Mouse (Mus musculus): ENCODE results near the gene Mfsd11.

Gene Mfsd11

DNA sequence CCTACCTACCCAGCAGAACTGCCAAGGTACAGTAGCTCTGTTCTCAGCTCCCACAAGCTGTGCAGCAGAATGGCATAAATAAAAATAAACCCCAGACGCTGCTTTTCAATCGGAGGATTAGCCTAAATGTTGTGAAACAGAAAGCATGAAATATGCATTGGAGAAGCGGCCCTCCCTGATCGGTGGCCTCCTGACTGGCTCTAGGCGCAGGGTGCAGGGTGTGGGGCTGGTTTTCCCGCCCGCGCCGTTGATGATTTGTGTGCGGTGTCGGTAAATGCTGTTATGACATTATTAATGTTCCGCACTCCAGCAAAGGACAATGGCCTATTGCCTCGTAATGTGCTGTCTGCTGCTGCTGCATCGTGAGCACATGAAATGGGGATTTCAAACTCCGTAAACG, 61.3 kb downstream of the Mfsd11 start:
- in situ Hi-C loops (cut with MboI; ENCODE audit: low pct_unique_long_range_greater_than_20kb in 1 of 2, low sequenced_read_pairs in 2 of 2, unreplicated experiment in 1 of 2) = no loop called here

DNA sequence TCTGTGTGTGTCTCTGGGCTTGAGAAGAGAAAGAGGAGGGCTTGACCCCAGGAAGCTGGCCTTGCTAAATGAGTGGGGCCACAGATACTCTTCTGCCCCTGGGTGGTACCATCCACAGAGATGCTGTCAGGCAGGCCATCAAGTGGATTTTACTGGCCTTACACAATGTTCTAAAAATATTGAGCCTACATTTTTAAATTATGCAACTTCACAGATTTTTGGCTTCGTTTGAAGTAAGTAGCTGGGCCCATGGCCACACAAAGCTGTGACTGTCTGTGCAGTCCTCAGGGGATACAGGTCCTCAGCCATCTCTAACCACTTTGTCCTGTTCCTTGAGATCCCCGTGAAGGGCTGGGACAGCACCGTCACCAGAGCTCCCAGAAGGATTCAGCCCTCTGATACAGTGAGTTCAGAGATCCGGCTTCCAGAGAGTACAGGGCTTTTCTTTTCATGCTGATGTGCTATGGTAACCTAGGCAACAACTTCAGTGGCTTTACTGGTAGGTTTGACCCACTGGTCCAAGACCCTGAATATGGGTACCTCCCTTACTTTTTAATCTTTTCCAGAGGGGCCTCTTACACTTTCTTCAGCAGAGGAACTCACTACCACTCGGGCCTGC, 62.1 kb downstream of the Mfsd11 start:
- in situ Hi-C loops (cut with MboI; ENCODE audit: low pct_unique_long_range_greater_than_20kb in 1 of 2, low sequenced_read_pairs in 2 of 2, unreplicated experiment in 1 of 2) = no loop called here

GRCm38 (mm10) chr11:116915241-116915640, 63.0 kb downstream of the Mfsd11 start:
- in situ Hi-C loops (cut with MboI; ENCODE audit: low pct_unique_long_range_greater_than_20kb in 1 of 2, low sequenced_read_pairs in 2 of 2, unreplicated experiment in 1 of 2) = no loop called here

GRCm38 (mm10) chr11:116917361-116917760, 65.1 kb downstream of the Mfsd11 start:
- in situ Hi-C loops (cut with MboI; ENCODE audit: low pct_unique_long_range_greater_than_20kb in 1 of 2, low sequenced_read_pairs in 2 of 2, unreplicated experiment in 1 of 2) = no loop called here

- in situ Hi-C loops (cut with MboI; ENCODE audit: low pct_unique_long_range_greater_than_20kb in 1 of 2, low sequenced_read_pairs in 2 of 2, unreplicated experiment in 1 of 2) = no loop called here
Measured at GRCm38 (mm10) chr11:116918323-116919185, 66.3 kb downstream of the Mfsd11 start, which contains the start of gene Mgat5b. Mgat5b (plus strand) TSS chr11:116918863.

DNA sequence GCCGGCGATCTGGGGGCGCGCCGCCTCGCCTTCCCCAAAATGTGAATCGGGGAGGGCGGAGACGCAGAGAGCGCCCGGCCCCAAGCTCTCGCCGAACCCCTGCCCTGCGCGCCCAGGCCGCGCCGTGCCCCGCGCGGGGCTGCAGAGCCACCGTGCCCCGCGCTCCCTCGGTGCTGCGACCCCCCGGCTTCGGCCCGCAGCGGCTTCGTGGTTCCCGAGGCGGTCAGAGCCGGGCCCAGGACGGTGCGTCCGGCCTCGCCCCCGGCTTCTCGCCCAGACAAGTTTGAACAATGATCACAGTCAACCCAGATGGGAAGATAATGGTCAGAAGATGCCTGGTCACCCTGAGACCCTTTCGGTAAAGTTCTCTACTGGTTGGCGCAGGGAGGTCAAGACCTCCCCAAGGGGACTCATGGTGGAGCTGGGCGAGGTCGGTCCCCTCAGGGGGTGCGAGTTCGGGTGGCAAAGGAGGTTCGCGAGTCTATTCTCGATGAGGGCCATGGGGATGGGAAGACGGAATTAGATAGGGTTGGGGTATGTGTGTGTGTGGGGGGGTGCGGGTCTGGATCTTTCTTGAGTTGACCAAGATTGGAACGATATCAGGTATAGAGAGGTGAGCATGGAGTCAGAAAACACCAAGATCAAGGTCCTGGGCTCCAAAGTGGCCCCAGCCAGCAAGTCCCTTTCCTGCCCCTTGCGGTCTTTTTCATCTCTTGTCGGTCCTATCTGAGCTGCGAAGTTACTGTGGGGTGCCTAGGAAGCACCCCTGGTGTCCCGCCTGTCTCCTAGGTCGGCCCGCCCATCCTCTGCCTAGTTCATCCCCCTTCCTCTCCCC, 67.2 kb downstream of the Mfsd11 start:
- in situ Hi-C loops (cut with MboI; ENCODE audit: low pct_unique_long_range_greater_than_20kb in 1 of 2, low sequenced_read_pairs in 2 of 2, unreplicated experiment in 1 of 2) = no loop called here

DNA sequence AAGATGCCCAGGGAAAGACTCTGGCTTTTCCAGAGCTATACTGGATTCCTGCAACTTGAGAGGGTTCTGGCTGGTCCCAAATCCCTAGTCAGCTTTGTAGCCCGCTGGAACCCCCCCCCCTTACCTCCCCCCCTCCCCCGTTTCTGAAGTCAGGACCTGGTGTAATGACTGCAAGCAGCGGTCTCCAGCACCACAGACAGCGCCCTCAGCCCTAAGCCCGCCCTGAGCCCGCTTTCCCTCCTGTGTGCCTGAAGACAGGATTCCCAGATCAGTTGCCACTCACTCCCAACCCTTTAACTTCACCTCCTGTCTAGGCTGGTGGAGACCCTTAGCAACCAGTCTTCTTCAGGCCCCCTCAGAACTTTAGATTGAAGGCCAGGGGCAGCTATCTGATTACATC, 68.5 kb downstream of the Mfsd11 start:
- in situ Hi-C loops (cut with MboI; ENCODE audit: low pct_unique_long_range_greater_than_20kb in 1 of 2, low sequenced_read_pairs in 2 of 2, unreplicated experiment in 1 of 2) = no loop called here

DNA sequence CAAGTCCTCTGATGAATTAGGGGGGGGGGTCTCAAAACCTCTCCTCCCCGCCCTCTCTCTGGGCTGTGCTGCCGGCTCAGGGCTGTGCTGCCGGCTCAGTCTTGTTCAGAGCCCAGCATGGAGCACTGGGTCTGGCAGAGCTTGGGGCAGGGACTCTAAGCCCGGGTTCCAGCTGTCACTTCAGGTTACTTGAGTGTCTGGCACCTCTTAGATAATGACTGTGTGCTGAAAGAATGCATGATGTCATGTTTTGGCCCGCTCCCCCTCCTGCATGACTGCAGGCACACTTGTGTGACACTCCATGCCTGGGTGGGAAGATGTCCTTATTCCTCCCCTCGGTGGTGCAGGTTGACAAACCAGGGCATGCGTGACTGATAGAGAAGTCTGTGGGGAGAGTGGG, 69.8 kb downstream of the Mfsd11 start:
- in situ Hi-C loops (cut with MboI; ENCODE audit: low pct_unique_long_range_greater_than_20kb in 1 of 2, low sequenced_read_pairs in 2 of 2, unreplicated experiment in 1 of 2) = no loop called here

Data from mouse embryonic stem cell (cell line).